Mouse (Mus musculus) megakaryocyte, embryonic 14.5 days (primary cell): ENCODE measurements around the gene Tmem98.

Experiments
- FLI1 ChIP-seq: IDR thresholded peaks from 2 replicates; pipeline ENCODE4 v1.6.1; 2012; ENCODE audit warnings: low read length, inconsistent platforms, mixed read lengths
- GATA1 ChIP-seq: IDR thresholded peaks from 3 replicates; pipeline ENCODE4 v1.6.1; 2012; ENCODE audit warnings: mixed read lengths, low read length, inconsistent platforms, borderline replicate concordance

GRCm38 (mm10) chr11:80777708-80778107, 32.3 kb upstream of the Tmem98 start:
- TF ChIP-seq FLI1 (no peak), GATA1 (no peak)
